Mouse (Mus musculus): ENCODE measurements around the gene Clspn. TPM values are rescaled to one million over a fixed set of nuclear protein-coding genes. Genes with fewer than 3 reads are reported as not detected.
A peak's percentile ranks its signal among the peaks of the same experiment; 100 is the strongest.

Clspn gene
- total RNA-seq, 1 experiment from 2014 or later = 136 TPM

DNA sequence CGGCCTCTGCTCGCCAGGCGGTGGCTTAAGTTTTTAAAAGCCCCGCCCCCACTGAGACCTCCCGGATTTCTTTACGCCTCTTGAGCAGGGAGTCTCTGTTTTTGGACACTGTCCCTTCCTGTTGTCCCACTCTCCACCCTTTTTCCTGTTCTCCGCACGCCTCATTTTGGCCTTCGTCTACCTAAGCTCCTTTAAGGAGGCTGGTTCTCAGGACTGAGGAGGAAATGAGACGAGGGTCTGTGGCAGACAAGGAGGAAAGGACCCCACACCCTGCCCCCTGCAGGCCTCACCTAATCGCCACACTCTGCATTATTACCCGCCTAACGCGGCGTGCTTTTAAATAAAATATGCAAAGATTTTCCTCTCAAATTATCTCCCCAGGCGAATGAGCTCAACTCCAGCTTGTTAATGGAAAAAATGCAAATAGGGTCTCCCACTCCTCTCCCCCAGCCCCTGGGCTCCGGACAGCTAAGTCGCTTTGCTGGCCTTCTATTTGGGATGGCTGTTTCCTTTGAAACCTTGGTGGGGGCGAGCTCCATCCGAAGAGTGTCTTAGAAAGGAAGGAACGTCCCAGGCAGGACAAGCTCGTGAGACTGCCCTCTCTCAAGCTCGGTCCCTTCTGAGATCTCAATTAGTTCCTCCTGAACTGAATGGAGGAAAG, 70.4 kb downstream of the Clspn start:
- peak; percentile 65 for ATAC-seq (replicated peaks; ENCODE audit: low read depth, poor library complexity, severe bottlenecking)

DNA sequence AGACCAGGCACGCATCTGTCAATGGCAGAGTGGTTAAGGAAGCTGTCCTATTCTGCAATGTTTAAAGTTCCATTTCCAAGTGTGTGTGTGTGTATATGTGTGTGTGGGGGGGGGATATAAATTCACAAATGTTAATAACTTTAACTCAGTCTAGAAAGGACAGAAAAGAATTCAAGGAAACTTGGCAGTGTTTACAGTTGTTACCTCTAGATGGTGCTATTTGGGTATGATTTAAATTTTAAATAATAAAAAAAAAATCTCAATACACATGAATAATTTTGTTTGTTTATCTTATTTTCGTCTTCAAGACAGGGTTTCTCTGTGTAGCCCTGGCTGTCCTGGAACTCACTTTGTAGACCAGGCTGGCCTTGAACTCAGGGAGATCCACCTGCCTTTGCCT, 75.2 kb downstream of the Clspn start:
- ATAC-seq (replicated peaks; ENCODE audit: low read depth, poor library complexity, severe bottlenecking) = no peak

DNA sequence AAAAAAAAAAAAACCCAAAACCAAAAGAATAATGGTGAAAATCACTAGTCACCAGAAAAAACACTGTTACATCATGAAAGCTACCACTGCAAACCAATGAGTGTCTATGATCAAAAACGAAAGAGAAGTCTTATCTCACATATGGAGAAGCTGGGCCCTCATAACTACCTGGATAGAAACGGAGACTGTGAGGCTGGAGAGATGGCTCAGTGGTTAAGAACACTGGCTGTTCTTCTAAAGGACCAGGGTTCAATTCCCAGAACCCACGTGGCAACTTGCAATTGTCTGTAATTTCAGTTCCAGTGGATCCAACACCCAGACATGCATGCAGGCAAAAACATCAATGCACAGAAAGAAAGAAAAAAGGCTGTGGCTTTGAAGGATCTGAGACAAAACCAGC, 75.9 kb downstream of the Clspn start:
- no peak for ATAC-seq (replicated peaks; ENCODE audit: low read depth, poor library complexity, severe bottlenecking)

DNA sequence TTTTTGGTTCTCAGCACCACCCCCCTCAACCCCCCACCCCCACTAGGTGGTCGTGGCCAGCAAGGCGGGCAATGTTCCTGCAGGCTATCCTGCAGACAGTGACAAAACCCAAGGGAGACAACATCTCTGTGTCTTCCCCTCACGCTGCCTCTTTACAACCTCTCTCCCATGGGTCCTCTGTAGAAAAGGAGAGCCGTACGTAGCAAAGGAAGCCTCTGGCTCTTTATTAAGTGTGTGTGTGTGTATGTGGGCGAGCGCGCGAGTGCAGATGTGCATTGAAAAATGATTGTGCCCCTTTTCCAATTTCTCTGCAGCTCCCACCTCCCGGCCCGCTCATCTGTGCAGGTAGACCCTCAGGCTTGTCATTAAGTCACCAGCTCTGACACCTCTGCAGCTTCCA, 79.6 kb downstream of the Clspn start:
- ATAC-seq (replicated peaks; ENCODE audit: low read depth, poor library complexity, severe bottlenecking) = no peak

DNA sequence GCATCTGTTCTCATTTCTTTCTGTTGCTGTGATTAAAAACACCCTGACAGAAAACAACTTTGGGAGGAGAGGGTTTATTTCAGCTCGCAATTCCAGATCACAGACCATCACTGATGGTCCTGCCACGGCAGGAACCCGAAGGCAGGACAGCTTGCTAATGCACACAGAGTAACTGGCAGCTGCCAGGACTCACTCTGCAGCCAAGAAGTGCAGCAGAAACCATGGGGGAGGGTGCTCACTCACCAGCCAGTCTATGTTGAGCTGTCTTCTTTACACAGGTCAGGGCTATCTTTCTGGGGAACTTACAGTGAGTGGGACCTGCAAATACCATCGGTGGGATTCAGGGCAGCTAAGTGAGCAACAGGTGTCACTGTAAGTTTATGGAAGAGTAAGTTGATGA, 80.7 kb downstream of the Clspn start:
- no peak for ATAC-seq (replicated peaks; ENCODE audit: low read depth, poor library complexity, severe bottlenecking)

DNA sequence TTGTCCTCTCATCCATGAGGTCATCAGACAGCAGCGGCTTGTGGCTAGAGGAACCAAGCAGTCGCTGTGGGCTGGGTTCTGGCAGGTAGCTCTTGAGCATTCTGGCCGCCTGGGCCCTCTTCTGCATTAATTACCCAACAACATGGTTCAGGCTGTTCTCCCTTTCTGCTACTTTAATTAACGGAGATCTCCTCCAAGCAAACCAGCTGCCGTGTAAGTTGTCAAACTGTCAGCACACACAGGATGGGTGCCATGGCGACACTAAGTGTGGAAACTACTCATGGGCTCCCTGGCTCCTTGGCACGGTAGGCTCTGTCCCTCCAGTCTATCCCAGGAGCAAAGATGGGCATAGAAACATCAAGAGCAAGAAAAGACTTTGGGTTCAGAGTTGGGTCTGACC, 82.6 kb downstream of the Clspn start:
- ATAC-seq (replicated peaks; ENCODE audit: low read depth, poor library complexity, severe bottlenecking) = no peak

DNA sequence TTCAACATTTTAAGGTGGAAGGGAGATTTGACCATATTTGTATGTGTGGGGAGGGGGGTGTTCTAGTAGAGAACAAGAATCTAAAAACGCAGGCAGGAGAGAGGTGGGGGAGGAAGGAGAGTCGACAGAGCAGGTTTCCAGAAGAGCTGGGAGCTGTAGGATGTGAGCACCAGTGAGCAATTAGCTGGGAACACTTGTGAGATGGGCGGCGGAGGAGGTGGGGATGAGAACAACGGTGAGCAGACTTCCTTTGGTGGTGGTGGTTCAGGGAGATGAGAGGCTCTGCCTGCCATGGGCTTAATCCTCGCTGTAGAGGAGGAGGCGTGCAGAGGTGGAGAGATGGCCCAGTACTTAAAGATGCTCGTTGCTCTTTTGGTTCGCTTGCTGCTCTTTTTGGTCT, 85.2 kb downstream of the Clspn start:
- no peak for ATAC-seq (replicated peaks; ENCODE audit: low read depth, poor library complexity, severe bottlenecking)

Other genes with a start within 250 kb of the Clspn start
- 26.0 and 28.7 TPM in 2 replicates for gene Adprhl2, start 235.2 kb upstream of the Clspn start, total RNA-seq (2017)
- gene Tekt2, start 231.2 kb upstream of the Clspn start, total RNA-seq (2017) = not detected in 2 replicates
- 8.7 and 12.8 TPM in 2 replicates for gene Ago3, start 127.4 kb upstream of the Clspn start, total RNA-seq (2017)
- 30.8 and 37.4 TPM in 2 replicates for gene Ago1, start 88.4 kb upstream of the Clspn start, total RNA-seq (2017)
- gene Ago4, start 23.5 kb upstream of the Clspn start, total RNA-seq (2017) = 3.4 and 4.7 TPM in 2 replicates
- 2.8 and 4.0 TPM in 2 replicates for gene 5730409E04Rik, start 52.9 kb downstream of the Clspn start, total RNA-seq (2017)
- 123 and 134 TPM in 2 replicates for gene Psmb2, start 120.7 kb downstream of the Clspn start, total RNA-seq (2017)
- not detected in 2 replicates for gene Tfap2e, start 179.3 kb downstream of the Clspn start, total RNA-seq (2017)
- 6.5 and 10.0 TPM in 2 replicates for gene Ncdn, start 196.5 kb downstream of the Clspn start, total RNA-seq (2017)
- 13.3 and 28.6 TPM in 2 replicates for gene AU040320, start 196.6 kb downstream of the Clspn start, total RNA-seq (2017)

All from common myeloid progenitor, adult 5-6 weeks (primary cell).